Mouse (Mus musculus): ENCODE data around the gene Arhgap8. TPM values are rescaled to one million over a fixed set of nuclear protein-coding genes. Genes with fewer than 3 reads are reported as not detected.
"Not testable (repeated sequence)": the region's sequence is repeated elsewhere in the genome, so short reads cannot be mapped to it uniquely, and the experiment has no call there.

The Arhgap8 gene
- polyA plus RNA-seq, 1 experiment from 2014 or later: 0.19 TPM

DNA sequence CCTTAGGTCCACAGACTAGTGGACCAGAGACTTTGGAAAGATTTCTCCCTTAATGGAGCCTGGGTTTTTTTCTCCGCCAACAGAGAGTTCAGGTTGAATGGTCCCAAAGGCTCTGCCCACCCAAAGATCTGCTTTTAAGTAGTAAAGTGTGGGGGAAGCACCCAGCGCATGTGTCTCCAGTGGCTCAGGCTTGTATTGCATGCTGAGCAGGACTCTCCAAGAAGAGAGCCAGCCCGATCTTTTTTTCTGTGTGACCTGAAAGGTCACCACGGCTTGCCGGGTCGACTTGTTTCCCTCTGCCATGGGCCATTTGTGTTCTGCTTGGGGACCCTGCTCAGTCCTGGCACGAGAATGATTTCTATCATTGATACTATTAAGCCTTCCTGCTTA is 43.6 kb downstream of the Arhgap8 start:
- Histone ChIP-seq H3K27me3 (ENCODE audit: insufficient read depth, low read length) (no peaks in the 10 kb centered on the region), H3K4me1 (ENCODE audit: insufficient read depth) (no peaks in the 10 kb centered on the region), H3K36me3 (replicated peaks; ENCODE audit: insufficient read depth, low read length) (no peaks in the 10 kb centered on the region), H3K27ac (ENCODE audit: low read depth) (no peak overlapping the region), H3K4me2 (ENCODE audit: low read depth, low read length) (no peak overlapping the region), H3K9me3 (ENCODE audit: low read length) (no peaks in the 10 kb centered on the region), H3K9ac (replicated peaks) (no peak overlapping the region), H3K4me3 (ENCODE audit: low read depth, low read length) (no peak overlapping the region)
- 54% methylated on average over 7 of the region's 7 CpGs for WGBS (ENCODE audit: insufficient replicate concordance)
- TF ChIP-seq EP300 (IDR thresholded peaks at IDR 0.05; ENCODE audit: low read depth) (no peak), CTCF (IDR thresholded peaks at IDR 0.05; ENCODE audit: low read depth) (no peak)
- ATAC-seq (no peak), DNase-seq (no peak)

DNA sequence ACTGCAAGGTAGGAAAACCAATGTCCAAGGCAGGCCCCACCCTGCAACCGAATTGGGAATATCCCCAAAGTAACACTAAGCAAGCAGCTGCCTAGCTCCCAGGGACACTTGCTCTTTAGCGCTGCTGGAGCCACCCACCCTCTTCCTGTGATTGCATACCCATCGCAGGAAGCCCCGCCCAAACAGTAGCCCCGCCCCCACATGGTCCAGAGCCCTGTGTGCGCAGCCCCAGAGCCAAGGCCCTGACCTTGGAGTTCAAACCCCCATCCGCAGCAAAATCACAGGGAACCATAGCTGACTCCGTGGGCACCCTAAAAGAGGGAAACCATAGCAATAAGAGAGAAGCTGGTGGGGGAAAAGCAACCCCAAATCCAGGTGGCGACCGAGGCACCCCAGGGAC is 46.8 kb downstream of the Arhgap8 start:
- Histone ChIP-seq H3K27ac (ENCODE audit: low read depth) (no peak overlapping the region), H3K4me2 (ENCODE audit: low read depth, low read length) (no peak overlapping the region), H3K36me3 (replicated peaks; ENCODE audit: insufficient read depth, low read length) (no peaks in the 10 kb centered on the region), H3K9me3 (ENCODE audit: low read length) (no peaks in the 10 kb centered on the region), H3K27me3 (ENCODE audit: insufficient read depth, low read length) (no peaks in the 10 kb centered on the region), H3K9ac (replicated peaks) (no peak overlapping the region), H3K4me1 (ENCODE audit: insufficient read depth) (no peaks in the 10 kb centered on the region), H3K4me3 (ENCODE audit: low read depth, low read length) (no peak overlapping the region)
- no peak for ATAC-seq
- no peak for DNase-seq
- TF ChIP-seq CTCF (IDR thresholded peaks at IDR 0.05; ENCODE audit: low read depth) (no peak), EP300 (IDR thresholded peaks at IDR 0.05; ENCODE audit: low read depth) (no peak)
- WGBS (ENCODE audit: insufficient replicate concordance): 38% methylated on average over 10 of the region's 10 CpGs

DNA sequence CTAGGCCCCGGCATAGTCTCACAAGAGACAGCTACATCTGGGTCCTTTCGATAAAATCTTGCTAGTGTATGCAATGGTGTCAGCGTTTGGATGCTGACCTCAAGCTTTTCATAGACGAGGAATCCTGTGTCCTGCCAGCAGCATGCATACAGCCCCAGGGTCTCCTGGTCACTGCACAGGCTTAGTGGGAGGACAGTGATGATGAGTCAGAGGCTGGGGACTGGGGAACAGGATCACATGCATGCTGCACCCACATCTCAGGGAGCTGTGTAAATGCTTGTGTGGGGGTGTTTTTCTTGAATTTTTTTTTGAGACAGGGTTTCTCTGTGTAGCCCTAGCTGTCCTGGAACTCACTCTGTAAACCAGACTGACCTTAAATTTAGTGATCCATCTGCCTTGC is 48.7 kb downstream of the Arhgap8 start:
- H3K9ac ChIP-seq (replicated peaks): not testable (repeated sequence)

DNA sequence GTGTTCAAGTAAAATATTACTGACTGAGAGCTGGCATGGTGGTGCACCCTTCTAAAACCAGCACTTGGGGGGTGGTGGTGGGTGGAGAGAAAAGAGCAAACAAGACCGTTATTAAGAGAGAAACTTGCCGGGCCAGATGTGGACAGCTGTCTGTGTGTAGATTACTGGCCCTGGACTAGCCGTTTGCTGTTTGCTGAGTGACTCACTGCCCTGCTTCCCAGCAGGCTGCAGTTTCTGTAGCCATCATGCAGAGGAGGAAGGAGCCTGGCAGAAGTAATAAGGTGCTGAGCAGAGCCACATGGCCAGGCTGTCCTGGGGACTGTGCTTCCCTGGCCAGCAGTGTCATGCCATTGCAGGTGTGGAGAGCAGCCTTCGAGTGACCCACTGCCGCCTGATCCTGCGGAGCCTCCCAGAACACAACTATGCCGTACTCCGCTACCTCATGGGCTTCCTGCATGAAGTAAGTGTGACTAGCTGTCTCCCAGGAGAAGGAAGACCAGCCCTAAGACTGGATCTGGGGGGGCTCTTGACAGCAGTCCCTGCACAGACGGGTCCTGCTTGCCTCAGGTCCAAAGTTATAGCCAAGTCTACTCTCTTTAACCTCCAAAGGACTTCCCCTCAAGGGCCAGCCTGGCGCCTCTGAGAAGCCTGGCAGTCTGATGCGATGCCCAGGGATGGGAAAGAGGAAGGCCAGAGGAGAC is 49.9 kb downstream of the Arhgap8 start:
- Histone ChIP-seq H3K36me3 (replicated peaks; ENCODE audit: insufficient read depth, low read length) (no peaks in the 10 kb centered on the region), H3K4me1 (ENCODE audit: insufficient read depth) (no peaks in the 10 kb centered on the region), H3K27me3 (ENCODE audit: insufficient read depth, low read length) (no peaks in the 10 kb centered on the region), H3K9ac (replicated peaks) (no peak overlapping the region), H3K4me2 (ENCODE audit: low read depth, low read length) (no peak overlapping the region), H3K27ac (ENCODE audit: low read depth) (no peak overlapping the region), H3K9me3 (ENCODE audit: low read length) (no peaks in the 10 kb centered on the region), H3K4me3 (ENCODE audit: low read depth, low read length) (no peak overlapping the region)
- ATAC-seq (no peak), DNase-seq (no peak)
- WGBS (ENCODE audit: insufficient replicate concordance): 71% methylated on average over 11 of the region's 11 CpGs
- no peak for TF ChIP-seq EP300 (IDR thresholded peaks at IDR 0.05; ENCODE audit: low read depth)

More for the DNA sequence above, 48.7 kb downstream of the Arhgap8 start:
- H3K9me3 ChIP-seq (ENCODE audit: low read length); H3K27ac ChIP-seq (ENCODE audit: low read depth); H3K36me3 ChIP-seq (replicated peaks; ENCODE audit: insufficient read depth, low read length); H3K4me1 ChIP-seq (ENCODE audit: insufficient read depth); H3K4me2 ChIP-seq (ENCODE audit: low read depth, low read length); H3K4me3 ChIP-seq (ENCODE audit: low read depth, low read length); ATAC-seq; DNase-seq; H3K27me3 ChIP-seq (ENCODE audit: insufficient read depth, low read length): not testable (repeated sequence)
- WGBS (ENCODE audit: insufficient replicate concordance): 81% methylated on average over 3 of the region's 4 CpGs

DNA sequence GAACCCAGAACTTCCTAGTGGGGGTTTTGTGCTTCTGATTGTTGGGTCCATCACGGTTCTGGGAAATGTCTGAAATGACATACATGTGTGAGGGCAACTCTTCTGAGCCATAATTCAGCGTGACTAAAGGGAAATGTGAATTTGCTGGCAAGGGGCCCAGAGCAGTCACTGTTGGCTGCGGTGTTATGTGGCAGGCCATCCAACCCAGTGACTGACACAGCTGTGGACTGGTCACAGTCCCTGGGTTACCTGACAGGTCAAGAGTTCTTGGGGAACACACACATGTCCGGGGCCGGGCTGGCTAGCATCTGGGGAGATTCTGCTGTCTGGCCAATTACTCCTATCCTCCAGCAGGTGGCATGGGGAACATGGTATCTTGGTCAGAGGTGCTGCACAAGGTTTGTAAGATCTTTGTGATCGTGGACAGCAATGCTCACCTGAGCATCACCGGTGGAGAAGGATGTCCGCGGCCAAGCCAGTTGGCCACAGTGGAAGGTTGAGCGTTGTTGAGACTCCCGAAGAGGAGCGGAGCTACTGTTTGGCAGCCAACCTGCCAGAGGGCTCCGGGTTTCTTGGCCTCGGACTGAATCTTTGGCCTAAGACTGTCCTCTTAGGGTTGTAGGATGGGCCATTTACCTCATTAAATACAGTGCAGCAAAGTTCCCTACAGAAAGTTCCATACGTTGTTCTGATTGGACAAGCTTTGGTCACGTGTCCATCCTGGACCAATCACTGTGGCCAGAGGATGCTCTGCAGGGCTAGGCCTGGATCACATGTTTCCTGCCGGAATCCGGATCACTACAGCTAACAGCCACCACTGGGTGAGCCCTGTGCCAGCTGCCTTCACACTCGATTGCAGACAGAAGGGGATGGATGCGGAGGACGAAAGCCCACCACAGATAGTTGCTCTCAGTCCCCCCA is 52.6 kb downstream of the Arhgap8 start:
- no peak for ATAC-seq

DNA sequence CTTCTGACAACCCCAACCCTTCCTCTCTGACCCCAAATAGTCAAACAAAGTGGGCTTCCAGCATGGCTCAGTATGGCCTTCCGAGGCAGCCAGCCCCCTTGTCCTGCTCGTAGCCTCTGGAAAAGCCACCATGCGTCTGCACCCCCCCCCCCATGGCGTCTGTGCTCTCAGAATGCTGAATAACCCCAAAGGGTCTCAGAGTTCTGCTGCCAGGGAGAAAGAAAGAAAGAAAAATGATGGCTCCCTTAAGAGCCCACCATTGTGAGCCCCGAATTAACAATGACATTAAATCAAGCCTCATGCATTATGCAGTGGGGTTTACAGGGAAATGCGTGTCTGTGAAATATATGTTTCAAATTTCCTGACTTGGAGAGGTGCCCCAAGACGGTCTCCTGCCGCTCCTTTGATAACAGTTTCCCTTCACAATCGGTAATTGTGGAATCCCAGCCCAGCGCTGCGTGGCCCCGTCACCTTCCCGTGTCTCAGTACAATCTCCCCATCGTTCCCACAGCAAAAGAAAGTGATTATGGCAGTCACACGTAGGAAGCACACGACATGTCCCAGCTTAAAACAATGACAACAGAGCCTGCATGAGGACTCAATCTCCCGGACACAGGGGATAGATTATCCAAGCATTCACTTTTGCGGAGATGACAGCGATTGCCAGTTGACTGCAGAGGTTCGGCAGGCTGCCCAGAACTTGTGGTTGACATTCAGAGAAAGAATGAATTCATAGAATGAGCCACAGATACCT is 55.7 kb downstream of the Arhgap8 start:
- no peak overlapping the region for H3K4me2 ChIP-seq (ENCODE audit: low read depth, low read length)
- 67% methylated on average over 20 of the region's 20 CpGs for WGBS (ENCODE audit: insufficient replicate concordance)

More for the DNA sequence above, 52.6 kb downstream of the Arhgap8 start:
- no peaks in the 10 kb centered on the region for H3K36me3 ChIP-seq (replicated peaks; ENCODE audit: insufficient read depth, low read length)
- no peak overlapping the region for H3K4me3 ChIP-seq (ENCODE audit: low read depth, low read length)
- no peaks in the 10 kb centered on the region for H3K27me3 ChIP-seq (ENCODE audit: insufficient read depth, low read length)
- TF ChIP-seq EP300 (IDR thresholded peaks at IDR 0.05; ENCODE audit: low read depth) (no peak), CTCF (IDR thresholded peaks at IDR 0.05; ENCODE audit: low read depth) (peak; percentile 50)
- 76% methylated on average over 21 of the region's 21 CpGs for WGBS (ENCODE audit: insufficient replicate concordance)
- H3K27ac ChIP-seq (ENCODE audit: low read depth): no peak overlapping the region
- no peak for DNase-seq
- H3K4me1 ChIP-seq (ENCODE audit: insufficient read depth): no peaks in the 10 kb centered on the region
- no peaks in the 10 kb centered on the region for H3K9me3 ChIP-seq (ENCODE audit: low read length)
- H3K4me2 ChIP-seq (ENCODE audit: low read depth, low read length): no peak overlapping the region
- H3K9ac ChIP-seq (replicated peaks): no peak overlapping the region

More for the DNA sequence above, 55.7 kb downstream of the Arhgap8 start:
- H3K27ac ChIP-seq (ENCODE audit: low read depth): no peak overlapping the region
- ATAC-seq (no peak), DNase-seq (no peak)
- H3K9ac ChIP-seq (replicated peaks): no peak overlapping the region
- no peaks in the 10 kb centered on the region for H3K36me3 ChIP-seq (replicated peaks; ENCODE audit: insufficient read depth, low read length)
- H3K27me3 ChIP-seq (ENCODE audit: insufficient read depth, low read length): no peaks in the 10 kb centered on the region
- TF ChIP-seq EP300 (IDR thresholded peaks at IDR 0.05; ENCODE audit: low read depth) (no peak), CTCF (IDR thresholded peaks at IDR 0.05; ENCODE audit: low read depth) (no peak)
- no peak overlapping the region for H3K4me3 ChIP-seq (ENCODE audit: low read depth, low read length)
- no peaks in the 10 kb centered on the region for H3K9me3 ChIP-seq (ENCODE audit: low read length)
- no peaks in the 10 kb centered on the region for H3K4me1 ChIP-seq (ENCODE audit: insufficient read depth)
